Mouse (Mus musculus) intestine, embryonic 14.5 days (tissue): ENCODE results near the gene Eif4a2. TPM values are rescaled to one million over a fixed set of nuclear protein-coding genes. Genes with fewer than 3 reads are reported as not detected.

Experiments used
- ATAC-seq: fragments of 200-750 bp; cut with Nextera tagmentation; replicated peaks from 2 replicates; pipeline ENCODE4 v1.8.0; 2017; ENCODE audit warnings: low read depth, moderate number of reproducible peaks, moderate TSS enrichment, moderate library complexity; ENCODE audit not compliant: low FRiP score, low TSS enrichment
- DNase-seq: peaks from one replicate; pipeline ENCODE4 v3.0.0-alpha.2; 2018; ENCODE audit warnings: low spot score
- H3K27ac ChIP-seq: fragments of 300-500 bp; sonication (generic); 2 replicates; pipeline ENCODE4 v1.5.1; 2014; ENCODE audit warnings: low read depth, mild to moderate bottlenecking, control low read depth
- H3K27me3 ChIP-seq: fragments of 300-500 bp; sonication (generic); replicated peaks from 2 replicates; pipeline ENCODE4 v1.6.1; 2014; ENCODE audit warnings: low read length, control low read depth; ENCODE audit not compliant: control insufficient read depth, insufficient read depth
- H3K36me3 ChIP-seq: fragments of 300-500 bp; sonication (generic); 2 replicates; pipeline ENCODE4 v1.6.1; 2014; ENCODE audit warnings: low read length, control low read depth; ENCODE audit not compliant: control insufficient read depth, insufficient read depth
- H3K4me1 ChIP-seq: fragments of 300-500 bp; sonication (generic); replicated peaks from 2 replicates; pipeline ENCODE4 v1.6.1; 2014; ENCODE audit warnings: low read length, control low read depth, mixed read lengths; ENCODE audit not compliant: control insufficient read depth, insufficient read depth
- H3K4me2 ChIP-seq: fragments of 300-500 bp; sonication (generic); 2 replicates; pipeline ENCODE4 v1.6.1; 2014; ENCODE audit warnings: low read length
- H3K4me3 ChIP-seq: fragments of 300-500 bp; sonication (generic); 2 replicates; pipeline ENCODE4 v1.5.1; 2014; ENCODE audit warnings: low read depth, low read length, control low read depth, mixed read lengths
- H3K9ac ChIP-seq: fragments of 300-500 bp; sonication (generic); 2 replicates; pipeline ENCODE4 v1.6.1; 2014; ENCODE audit warnings: mild to moderate bottlenecking, low read length
- H3K9me3 ChIP-seq: fragments of 300-500 bp; sonication (generic); 2 replicates; pipeline ENCODE4 v1.6.1; 2016; ENCODE audit warnings: low read length, control low read depth; ENCODE audit not compliant: control insufficient read depth
- WGBS: fragments of 180-500 bp; shearing (Covaris S2); extraction: QIAGEN DNeasy Blood & Tissue Kit; methylation state at CpG from one replicate; pipeline ENCODE4 v1.1.7; 2014; 5-methylcytosine and 5-hydroxymethylcytosine counted together
- polyA plus RNA-seq: library from polyadenylated mRNA; unstranded; fragments of >200 nt; fragmentation: Nextera tagmentation; extraction: Ambion mirVana; gene quantifications from 2 replicates; pipeline ENCODE4 v1.2.1, GENCODE M21; 2014

The Eif4a2 gene
- polyA plus RNA-seq, 1 experiment from 2014 or later = 218 TPM

GRCm38 (mm10) chr16:23123104-23123503, 15.9 kb downstream of the Eif4a2 start:
- Histone ChIP-seq H3K36me3 (peaks cover 54% of the 10 kb centered on the region), H3K4me2 (no peak overlapping the region), H3K4me3 (no peak overlapping the region), H3K27me3 (no peaks in the 10 kb centered on the region), H3K27ac (no peak overlapping the region), H3K4me1 (0 out of 2 replicates have a peak, but pooled peaks cover 6% of the 10 kb centered on the region), H3K9ac (no peak overlapping the region), H3K9me3 (no peaks in the 10 kb centered on the region)
- DNase-seq (no peak), ATAC-seq (no peak)
- 95% methylated on average over 4 of the region's 4 CpGs for WGBS

GRCm38 (mm10) chr16:23124398-23124797, 17.2 kb downstream of the Eif4a2 start:
- Histone ChIP-seq H3K9ac (no peak overlapping the region), H3K27ac (no peak overlapping the region), H3K4me3 (no peak overlapping the region), H3K36me3 (peaks cover 46% of the 10 kb centered on the region), H3K27me3 (no peaks in the 10 kb centered on the region), H3K9me3 (no peaks in the 10 kb centered on the region), H3K4me2 (no peak overlapping the region), H3K4me1 (peaks cover 10% of the 10 kb centered on the region)
- DNase-seq (no peak), ATAC-seq (no peak)
- 92% methylated on average over 4 of the region's 4 CpGs for WGBS

- DNase-seq (no peak), ATAC-seq (no peak; the same call in 1 of the 2 replicates)
- Histone ChIP-seq H3K27me3 (no peaks in the 10 kb centered on the region), H3K4me3 (peak overlapping the region; percentile 81), H3K9me3 (no peaks in the 10 kb centered on the region), H3K4me1 (peaks cover 10% of the 10 kb centered on the region), H3K36me3 (peaks cover 17% of the 10 kb centered on the region), H3K4me2 (peak overlapping the region; percentile 96), H3K27ac (peak overlapping the region; percentile 98), H3K9ac (peak overlapping the region; percentile 95)
- 0% methylated on average over 4 of the region's 4 CpGs for WGBS
Measured at GRCm38 (mm10) chr16:23127311-23127672, 20.0 kb downstream of the Eif4a2 start.

GRCm38 (mm10) chr16:23127673-23128375, 20.6 kb downstream of the Eif4a2 start, which contains the start of gene Rfc4:
TSS of gene Rfc4 (minus strand) at chr16:23127737.
- whole genome bisulfite sequencing = under 1% methylated on average over 51 of the region's 51 CpGs
- peak; percentile 96 for DNase-seq
- peak; percentile 91 for ATAC-seq
- no peaks in the 10 kb centered on the region for H3K27me3 ChIP-seq
- no peaks in the 10 kb centered on the region for H3K9me3 ChIP-seq
- H3K4me3 ChIP-seq = peak within 1 kb of the TSS; percentile 81
- peak within 1 kb of the TSS; percentile 96 for H3K4me2 ChIP-seq
- H3K36me3 ChIP-seq = peaks cover 13% of the 10 kb centered on the region
- H3K27ac ChIP-seq = peak within 1 kb of the TSS; percentile 98
- H3K4me1 ChIP-seq = peaks cover 10% of the 10 kb centered on the region
- H3K9ac ChIP-seq = peak within 1 kb of the TSS; percentile 95

- Histone ChIP-seq H3K4me1 (peaks cover 10% of the 10 kb centered on the region), H3K27ac (no peak overlapping the region), H3K27me3 (no peaks in the 10 kb centered on the region), H3K4me3 (no peak overlapping the region), H3K4me2 (no peak overlapping the region), H3K9ac (no peak overlapping the region), H3K36me3 (no peaks in the 10 kb centered on the region), H3K9me3 (no peaks in the 10 kb centered on the region)
- WGBS = 86% methylated on average over 3 of the region's 3 CpGs
- ATAC-seq = no peak
- DNase-seq = no peak
Measured at GRCm38 (mm10) chr16:23130303-23130702, 23.1 kb downstream of the Eif4a2 start.

GRCm38 (mm10) chr16:23132336-23132735, 25.1 kb downstream of the Eif4a2 start:
- WGBS = 90% methylated on average over 1 of the region's 1 CpGs

GRCm38 (mm10) chr16:23135421-23136149, 28.3 kb downstream of the Eif4a2 start:
- 19% methylated on average over 11 of the region's 11 CpGs for WGBS
- DNase-seq = no peak
- ATAC-seq = no peak
- Histone ChIP-seq H3K4me3 (no peak overlapping the region), H3K27me3 (no peaks in the 10 kb centered on the region), H3K36me3 (no peaks in the 10 kb centered on the region), H3K9me3 (no peaks in the 10 kb centered on the region), H3K27ac (no peak overlapping the region), H3K4me1 (no peaks in the 10 kb centered on the region), H3K9ac (no peak overlapping the region), H3K4me2 (no peak overlapping the region)

More at GRCm38 (mm10) chr16:23132336-23132735, 25.1 kb downstream of the Eif4a2 start:
- ATAC-seq (no peak), DNase-seq (no peak)
- Histone ChIP-seq H3K27me3 (no peaks in the 10 kb centered on the region), H3K4me2 (no peak overlapping the region), H3K36me3 (no peaks in the 10 kb centered on the region), H3K4me3 (no peak overlapping the region), H3K9me3 (no peaks in the 10 kb centered on the region), H3K9ac (no peak overlapping the region), H3K4me1 (peaks cover 4% of the 10 kb centered on the region), H3K27ac (no peak overlapping the region)

- ATAC-seq = no peak
- Histone ChIP-seq H3K27ac (no peak overlapping the region), H3K4me3 (no peak overlapping the region), H3K9ac (no peak overlapping the region), H3K27me3 (no peaks in the 10 kb centered on the region), H3K4me1 (no peaks in the 10 kb centered on the region), H3K4me2 (no peak overlapping the region), H3K9me3 (no peaks in the 10 kb centered on the region), H3K36me3 (no peaks in the 10 kb centered on the region)
- 61% methylated on average over 4 of the region's 4 CpGs for WGBS
- DNase-seq = no peak
Measured at GRCm38 (mm10) chr16:23136406-23136970, 29.2 kb downstream of the Eif4a2 start.
